Mouse (Mus musculus) heart, adult 2 months (tissue): Measurements from ENCODE around the gene Pdk2.

Source experiments
- CTCF ChIP-seq: fragments of 200-600 bp; IDR thresholded peaks from 2 replicates; pipeline ENCODE4 v1.8.1; 2022; ENCODE audit warnings: antibody characterized with exemption, mild to moderate bottlenecking, moderate library complexity
- POLR2A ChIP-seq: fragments of 200-500 bp; IDR thresholded peaks from 2 replicates; pipeline ENCODE4 v1.6.1; 2011; ENCODE audit warnings: mild to moderate bottlenecking, low read depth, low read length, control low read depth; ENCODE audit not compliant: insufficient read depth

GRCm38 (mm10) chr11:95038156-95038817, 2.9 kb downstream of the Pdk2 start:
- TF ChIP-seq POLR2A (no peak), CTCF (no peak)
